Mouse (Mus musculus): Measurements from ENCODE around the gene Iqcf5. TPM values are rescaled to one million over a fixed set of nuclear protein-coding genes. Genes with fewer than 3 reads are reported as not detected.

Iqcf5 gene
- polyA plus RNA-seq, 1 experiment from 2014 or later: not detected

GRCm38 (mm10) chr9:106501846-106502245 lies 12.5 kb upstream of the Iqcf5 start:
- H3K27ac ChIP-seq: no peak overlapping the region
- 91% methylated on average over 22 of the region's 22 CpGs for WGBS (ENCODE audit: missing documents)

GRCm38 (mm10) chr9:106504246-106504645 lies 10.1 kb upstream of the Iqcf5 start:
- Histone ChIP-seq H3K27ac (no peak overlapping the region), H3K4me3 (ENCODE audit: inconsistent target) (no peak overlapping the region)
- 90% methylated on average over 6 of the region's 6 CpGs for WGBS (ENCODE audit: missing documents)

More at GRCm38 (mm10) chr9:106501846-106502245, 12.5 kb upstream of the Iqcf5 start:
- H3K36me3 ChIP-seq (ENCODE audit: inconsistent target): no peaks in the 10 kb centered on the region
- H3K4me3 ChIP-seq (ENCODE audit: inconsistent target): no peak overlapping the region
- no peaks in the 10 kb centered on the region for H3K79me2 ChIP-seq (ENCODE audit: inconsistent target)

GRCm38 (mm10) chr9:106509356-106509755 lies 5.0 kb upstream of the Iqcf5 start:
- no peak overlapping the region for H3K27ac ChIP-seq
- 93% methylated on average over 10 of the region's 10 CpGs for WGBS (ENCODE audit: missing documents)
- no peaks in the 10 kb centered on the region for H3K79me2 ChIP-seq (ENCODE audit: inconsistent target)
- no peak overlapping the region for H3K4me3 ChIP-seq (ENCODE audit: inconsistent target)
- H3K36me3 ChIP-seq (ENCODE audit: inconsistent target): no peaks in the 10 kb centered on the region

More at GRCm38 (mm10) chr9:106504246-106504645, 10.1 kb upstream of the Iqcf5 start:
- H3K36me3 ChIP-seq (ENCODE audit: inconsistent target): no peaks in the 10 kb centered on the region
- no peaks in the 10 kb centered on the region for H3K79me2 ChIP-seq (ENCODE audit: inconsistent target)

- Histone ChIP-seq H3K36me3 (ENCODE audit: inconsistent target) (no peaks in the 10 kb centered on the region), H3K27ac (no peak overlapping the region), H3K79me2 (ENCODE audit: inconsistent target) (no peaks in the 10 kb centered on the region), H3K4me3 (ENCODE audit: inconsistent target) (no peak overlapping the region)
- WGBS (ENCODE audit: missing documents): 53% methylated on average over 13 of the region's 13 CpGs
Measured at GRCm38 (mm10) chr9:106512729-106513450, 1.5 kb upstream of the Iqcf5 start.

DNA sequence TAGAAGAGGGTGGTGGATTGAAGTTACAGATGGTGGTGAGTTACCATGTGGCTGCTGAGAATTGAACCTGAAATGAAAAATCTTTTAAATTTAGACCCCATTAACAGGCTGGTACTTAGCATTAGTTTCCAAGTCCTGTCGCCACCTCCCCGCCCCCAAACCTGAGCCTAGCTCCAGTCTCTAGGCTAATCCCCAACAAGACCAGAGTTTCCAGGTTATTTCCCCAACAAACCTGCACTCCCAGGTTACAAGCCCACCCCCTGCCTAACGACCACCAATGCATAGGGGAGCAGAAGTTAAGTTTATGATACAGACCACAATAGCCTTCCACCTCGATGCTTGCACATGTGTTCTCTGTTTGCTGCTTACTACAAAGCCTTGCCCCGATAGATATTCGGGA lies 807 bp upstream of the Iqcf5 start:
- WGBS (ENCODE audit: missing documents): 72% methylated on average over 5 of the region's 6 CpGs
- H3K4me3 ChIP-seq (ENCODE audit: inconsistent target): no peak overlapping the region

GRCm38 (mm10) chr9:106519433-106519832 lies 5.1 kb downstream of the Iqcf5 start:
- 68% methylated on average over 2 of the region's 2 CpGs for WGBS (ENCODE audit: missing documents)
- Histone ChIP-seq H3K4me3 (ENCODE audit: inconsistent target) (no peak overlapping the region), H3K36me3 (ENCODE audit: inconsistent target) (no peaks in the 10 kb centered on the region), H3K27ac (no peak overlapping the region), H3K79me2 (ENCODE audit: inconsistent target) (no peaks in the 10 kb centered on the region)

More for the DNA sequence above, 807 bp upstream of the Iqcf5 start:
- H3K79me2 ChIP-seq (ENCODE audit: inconsistent target): no peaks in the 10 kb centered on the region
- H3K36me3 ChIP-seq (ENCODE audit: inconsistent target): no peaks in the 10 kb centered on the region
- no peak overlapping the region for H3K27ac ChIP-seq

DNA sequence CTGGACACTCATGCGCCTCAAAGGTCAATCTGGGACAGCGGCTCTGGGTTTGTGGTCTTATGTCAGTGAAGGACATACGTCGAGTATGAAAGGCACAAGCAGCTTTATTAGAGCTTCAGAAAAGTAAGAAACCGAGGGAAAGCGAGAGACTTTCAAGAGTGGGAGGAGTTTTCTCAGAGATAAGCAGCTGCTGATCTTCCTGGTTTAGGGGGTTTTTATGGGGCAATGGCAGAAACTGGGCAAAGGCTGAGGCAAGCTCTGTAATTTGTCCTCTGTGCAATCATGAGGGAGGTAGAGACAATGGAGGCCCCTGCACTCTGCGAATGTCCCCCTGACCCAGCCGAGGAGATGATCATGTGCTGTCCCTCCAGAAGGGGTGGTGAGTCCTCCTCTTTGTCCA lies 5.5 kb downstream of the Iqcf5 start:
- WGBS (ENCODE audit: missing documents): 74% methylated on average over 8 of the region's 8 CpGs
- Histone ChIP-seq H3K27ac (no peak overlapping the region), H3K36me3 (ENCODE audit: inconsistent target) (no peaks in the 10 kb centered on the region), H3K4me3 (ENCODE audit: inconsistent target) (no peak overlapping the region), H3K79me2 (ENCODE audit: inconsistent target) (no peaks in the 10 kb centered on the region)

- H3K36me3 ChIP-seq (ENCODE audit: inconsistent target): no peaks in the 10 kb centered on the region
- H3K27ac ChIP-seq: no peak overlapping the region
- H3K79me2 ChIP-seq (ENCODE audit: inconsistent target): no peaks in the 10 kb centered on the region
- no peak overlapping the region for H3K4me3 ChIP-seq (ENCODE audit: inconsistent target)
- 13% methylated on average over 3 of the region's 3 CpGs for WGBS (ENCODE audit: missing documents)
Measured at GRCm38 (mm10) chr9:106531833-106532232, 17.5 kb downstream of the Iqcf5 start.

GRCm38 (mm10) chr9:106534296-106534695 lies 19.9 kb downstream of the Iqcf5 start:
- Histone ChIP-seq H3K79me2 (ENCODE audit: inconsistent target) (no peaks in the 10 kb centered on the region), H3K4me3 (ENCODE audit: inconsistent target) (no peak overlapping the region), H3K36me3 (ENCODE audit: inconsistent target) (no peaks in the 10 kb centered on the region), H3K27ac (no peak overlapping the region)
- WGBS (ENCODE audit: missing documents): 97% methylated on average over 7 of the region's 7 CpGs

DNA sequence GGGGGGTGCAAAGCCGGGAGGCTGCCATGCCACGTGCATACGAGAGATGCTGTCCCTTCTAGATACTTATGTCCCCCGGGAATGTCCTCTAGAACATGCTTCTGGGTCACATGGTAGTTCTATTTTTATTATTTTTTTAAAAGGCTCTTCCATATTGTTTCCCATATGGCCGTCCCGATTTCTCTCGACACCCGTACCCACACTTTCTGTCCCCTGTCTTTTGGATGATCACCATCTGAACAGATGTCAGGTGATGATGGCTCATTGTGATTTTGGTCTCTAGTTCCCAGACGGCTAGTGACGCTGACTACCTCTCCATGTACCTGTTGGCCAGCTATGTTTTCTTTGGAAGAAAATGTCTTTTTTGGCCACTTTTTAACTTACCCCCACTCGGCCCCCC lies 20.6 kb downstream of the Iqcf5 start:
- H3K36me3 ChIP-seq (ENCODE audit: inconsistent target): no peaks in the 10 kb centered on the region
- H3K79me2 ChIP-seq (ENCODE audit: inconsistent target): no peaks in the 10 kb centered on the region
- 87% methylated on average over 10 of the region's 11 CpGs for WGBS (ENCODE audit: missing documents)
- no peak overlapping the region for H3K4me3 ChIP-seq (ENCODE audit: inconsistent target)
- no peak overlapping the region for H3K27ac ChIP-seq

DNA sequence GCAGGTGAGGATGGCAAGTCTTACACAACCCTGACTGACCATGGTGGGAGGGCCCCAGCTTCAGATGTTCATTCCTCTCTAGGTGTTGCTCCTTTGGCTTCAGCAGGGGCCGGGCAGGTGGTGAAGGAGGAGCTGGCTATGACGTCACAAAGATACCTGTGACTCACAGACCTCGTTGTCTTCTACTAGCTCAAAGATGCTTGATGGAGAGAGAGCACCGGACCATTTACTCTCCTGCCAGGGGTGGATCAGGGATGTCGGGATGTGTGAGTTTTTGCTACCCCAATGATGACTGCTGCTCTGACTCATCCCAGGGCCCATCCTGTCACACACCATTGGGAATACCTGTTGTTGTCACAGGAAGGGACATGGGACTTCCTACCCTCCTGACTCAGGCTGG lies 47.2 kb downstream of the Iqcf5 start, which contains the start of gene Iqcf3:
Iqcf3 (minus strand) TSS at position 101 of the 400 bp plus-strand sequence.
- no peaks in the 10 kb centered on the region for H3K36me3 ChIP-seq (ENCODE audit: inconsistent target)
- H3K4me3 ChIP-seq (ENCODE audit: inconsistent target): no peak within 1 kb of the TSS
- no peaks in the 10 kb centered on the region for H3K79me2 ChIP-seq (ENCODE audit: inconsistent target)
- no peak within 1 kb of the TSS for H3K27ac ChIP-seq
- WGBS (ENCODE audit: missing documents): 85% methylated on average over 5 of the region's 5 CpGs

GRCm38 (mm10) chr9:106562291-106562690 lies 47.9 kb downstream of the Iqcf5 start:
- Histone ChIP-seq H3K36me3 (ENCODE audit: inconsistent target) (no peaks in the 10 kb centered on the region), H3K27ac (no peak overlapping the region), H3K79me2 (ENCODE audit: inconsistent target) (no peaks in the 10 kb centered on the region), H3K4me3 (ENCODE audit: inconsistent target) (no peak overlapping the region)
- 91% methylated on average over 11 of the region's 11 CpGs for WGBS (ENCODE audit: missing documents)

- H3K79me2 ChIP-seq (ENCODE audit: inconsistent target): no peaks in the 10 kb centered on the region
- no peak overlapping the region for H3K4me3 ChIP-seq (ENCODE audit: inconsistent target)
- no peak overlapping the region for H3K27ac ChIP-seq
- WGBS (ENCODE audit: missing documents): 87% methylated on average over 8 of the region's 8 CpGs
- H3K36me3 ChIP-seq (ENCODE audit: inconsistent target): no peaks in the 10 kb centered on the region
Measured at GRCm38 (mm10) chr9:106564025-106564424, 49.7 kb downstream of the Iqcf5 start.

Data from macrophage (primary cell).